Mouse (Mus musculus) liver, embryonic 14.5 days (tissue): ENCODE data around the gene Tfap2d. TPM values are rescaled to one million over a fixed set of nuclear protein-coding genes. Genes with fewer than 3 reads are reported as not detected.

Experiments
- ATAC-seq: fragments of 200-750 bp; cut with Nextera tagmentation; 2 replicates; pipeline ENCODE4 v1.8.0; 2017; ENCODE audit warnings: moderate number of reproducible peaks, mild to moderate bottlenecking, moderate library complexity; ENCODE audit not compliant: insufficient read depth
- DNase-seq, 3 experiments: peaks; one replicate each; pipeline ENCODE4 v3.0.0-alpha.2; 2012 to 2013; ENCODE audit warnings: low read depth in 3 of 3, low spot score in 3 of 3
- H3K27ac ChIP-seq: fragments of 300-500 bp; sonication (generic); 2 replicates; pipeline ENCODE4 v1.5.1; 2014; ENCODE audit warnings: moderate library complexity, mild to moderate bottlenecking, control low read depth, inconsistent platforms
- H3K27me3 ChIP-seq: fragments of 300-500 bp; sonication (generic); 2 replicates; pipeline ENCODE4 v1.6.1; 2014; ENCODE audit warnings: mild to moderate bottlenecking, low read length, moderate library complexity; ENCODE audit not compliant: control insufficient read depth, insufficient read depth
- H3K36me3 ChIP-seq: fragments of 300-500 bp; sonication (generic); replicated peaks from 2 replicates; pipeline ENCODE4 v1.6.1; 2014; ENCODE audit warnings: low read depth; ENCODE audit not compliant: control insufficient read depth, insufficient read depth
- H3K4me1 ChIP-seq, 2 experiments: fragments of 200-500 bp in 1 of 2; fragments of 300-500 bp in 1 of 2; sonication (generic) in 1 of 2; replicated peaks; 2 replicates each; pipeline ENCODE4 v1.6.1; 2012 to 2014; ENCODE audit warnings: antibody characterized with exemption in 1 of 2, inconsistent platforms in 1 of 2, low read length in 1 of 2; ENCODE audit not compliant: control insufficient read depth in 2 of 2, insufficient read depth in 2 of 2
- H3K4me2 ChIP-seq: fragments of 300-500 bp; sonication (generic); 2 replicates; pipeline ENCODE4 v1.6.1; 2014; ENCODE audit warnings: low read depth, mild to moderate bottlenecking, control low read depth, moderate library complexity
- H3K4me3 ChIP-seq, 2 experiments: fragments of 200-500 bp in 1 of 2; fragments of 300-500 bp in 1 of 2; sonication (generic) in 1 of 2; 2 replicates each; pipeline ENCODE4 v1.5.1; 2012 to 2014; ENCODE audit warnings: low read depth in 2 of 2, low read length in 2 of 2, mild to moderate bottlenecking in 2 of 2, control low read depth in 1 of 2, inconsistent platforms in 1 of 2, moderate library complexity in 1 of 2; ENCODE audit not compliant: insufficient read depth in 1 of 2
- H3K9ac ChIP-seq: fragments of 300-500 bp; sonication (generic); replicated peaks from 2 replicates; pipeline ENCODE4 v1.6.1; 2014; ENCODE audit warnings: mild to moderate bottlenecking, control low read depth, moderate library complexity
- H3K9me3 ChIP-seq: fragments of 300-500 bp; sonication (generic); 2 replicates; pipeline ENCODE4 v1.6.1; 2016; ENCODE audit warnings: low read length, mixed read lengths; ENCODE audit not compliant: control insufficient read depth
- CTCF ChIP-seq: IDR thresholded peaks from 2 replicates; pipeline ENCODE4 v1.5.1; 2016; ENCODE audit warnings: antibody characterized with exemption, low read depth, control low read depth
- EP300 ChIP-seq: IDR thresholded peaks from 2 replicates; pipeline ENCODE4 v1.6.1; 2016; ENCODE audit warnings: antibody characterized with exemption, low read depth
- WGBS: fragments of 180-500 bp; shearing (Covaris S2); extraction: QIAGEN DNeasy Blood & Tissue Kit; methylation state at CpG from one replicate; pipeline ENCODE4 v1.1.7; 2014; ENCODE audit not compliant: insufficient replicate concordance; 5-methylcytosine and 5-hydroxymethylcytosine counted together
- polyA plus RNA-seq, 2 experiments: library from polyadenylated mRNA; depleted of rRNA in 1 of 2; stranded (reverse) in 1 of 2; unstranded in 1 of 2; fragments of >200 nt; fragmentation: Nextera tagmentation in 1 of 2; extraction: Ambion mirVana in 1 of 2; gene quantifications; 2 replicates each; pipeline versions ENCODE4 v1.2.1 to v1.2.3; 2012 to 2014

Tfap2d gene
- polyA plus RNA-seq, 2 experiments, result not detected

GRCm38 (mm10) chr1:19209776-19210175 lies 107.0 kb downstream of the Tfap2d start:
- Histone ChIP-seq H3K4me1 (no peaks in the 10 kb centered on the region), H3K9ac (no peak overlapping the region), H3K4me3 (no peak overlapping the region), H3K9me3 (no peaks in the 10 kb centered on the region), H3K4me2 (no peak overlapping the region), H3K27me3 (peaks cover 69% of the 10 kb centered on the region), H3K36me3 (no peaks in the 10 kb centered on the region), H3K27ac (no peak overlapping the region)
- TF ChIP-seq EP300, result no peak
- TF ChIP-seq CTCF, result no peak
- DNase-seq (no peak), ATAC-seq (no peak)
- WGBS, result under 1% methylated on average over 31 of the region's 31 CpGs

GRCm38 (mm10) chr1:19210215-19211032 lies 107.6 kb downstream of the Tfap2d start:
- TF ChIP-seq EP300, result no peak
- no peak for TF ChIP-seq CTCF
- Histone ChIP-seq H3K4me3 (no peak overlapping the region), H3K27me3 (peaks cover 73% of the 10 kb centered on the region), H3K4me1 (no peaks in the 10 kb centered on the region), H3K27ac (no peak overlapping the region), H3K9me3 (no peaks in the 10 kb centered on the region), H3K36me3 (no peaks in the 10 kb centered on the region), H3K4me2 (no peak overlapping the region), H3K9ac (no peak overlapping the region)
- no peak for ATAC-seq
- under 1% methylated on average over 30 of the region's 30 CpGs for WGBS
- no peak for DNase-seq

- under 1% methylated on average over 8 of the region's 8 CpGs for WGBS
- TF ChIP-seq CTCF (no peak), EP300 (no peak)
Observed at GRCm38 (mm10) chr1:19211033-19211405, 108.2 kb downstream of the Tfap2d start.

GRCm38 (mm10) chr1:19211546-19212154 lies 108.8 kb downstream of the Tfap2d start:
- H3K27me3 ChIP-seq, result peaks cover 74% of the 10 kb centered on the region
- WGBS, result 3% methylated on average over 15 of the region's 15 CpGs
- no peak for ATAC-seq

More at GRCm38 (mm10) chr1:19211033-19211405, 108.2 kb downstream of the Tfap2d start:
- no peak overlapping the region for H3K4me2 ChIP-seq
- H3K9me3 ChIP-seq, result no peaks in the 10 kb centered on the region
- H3K9ac ChIP-seq, result no peak overlapping the region
- no peak for ATAC-seq
- H3K4me1 ChIP-seq, result no peaks in the 10 kb centered on the region
- no peak overlapping the region for H3K27ac ChIP-seq
- no peak overlapping the region for H3K4me3 ChIP-seq
- H3K27me3 ChIP-seq, result peaks cover 73% of the 10 kb centered on the region
- no peaks in the 10 kb centered on the region for H3K36me3 ChIP-seq
- no peak for DNase-seq

GRCm38 (mm10) chr1:19212691-19213090 lies 109.9 kb downstream of the Tfap2d start:
- no peaks in the 10 kb centered on the region for H3K36me3 ChIP-seq
- ATAC-seq, result no peak

More at GRCm38 (mm10) chr1:19211546-19212154, 108.8 kb downstream of the Tfap2d start:
- Histone ChIP-seq H3K9me3 (no peaks in the 10 kb centered on the region), H3K27ac (no peak overlapping the region), H3K36me3 (no peaks in the 10 kb centered on the region), H3K4me3 (no peak overlapping the region), H3K9ac (no peak overlapping the region), H3K4me2 (no peak overlapping the region), H3K4me1 (no peaks in the 10 kb centered on the region)
- no peak for DNase-seq
- no peak for TF ChIP-seq CTCF
- TF ChIP-seq EP300, result no peak

More at GRCm38 (mm10) chr1:19212691-19213090, 109.9 kb downstream of the Tfap2d start:
- Histone ChIP-seq H3K9ac (no peak overlapping the region), H3K4me3 (no peak overlapping the region), H3K9me3 (no peaks in the 10 kb centered on the region), H3K4me2 (no peak overlapping the region), H3K4me1 (no peaks in the 10 kb centered on the region), H3K27me3 (peaks cover 68% of the 10 kb centered on the region), H3K27ac (no peak overlapping the region)
- no peak for TF ChIP-seq EP300
- TF ChIP-seq CTCF, result no peak
- WGBS, result 0% methylated on average over 4 of the region's 4 CpGs
- no peak for DNase-seq
